Mouse (Mus musculus): ENCODE data around the gene Lamtor5. TPM values are rescaled to one million over a fixed set of nuclear protein-coding genes. Genes with fewer than 3 reads are reported as not detected.

The Lamtor5 gene
- total and polyA plus RNA-seq, 2 experiments, result 48.9 to 52.1 TPM

GRCm38 (mm10) chr3:107330503-107331424 lies 52.1 kb downstream of the Lamtor5 start:
- DNase-seq (ENCODE audit: extremely low read depth, low read depth, low spot score), result peak; percentile 68
- H3K27ac ChIP-seq (replicated peaks; ENCODE audit: insufficient read depth, low read depth, low read length), result peak overlapping the region; percentile 14; the same call in 1 of the 2 replicates
- peaks cover 10% of the 10 kb centered on the region; the same call in 1 of the 2 replicates for H3K79me2 ChIP-seq (ENCODE audit: control insufficient read depth, insufficient read depth, low read length)
- peaks cover 13% of the 10 kb centered on the region for H3K36me3 ChIP-seq (ENCODE audit: control insufficient read depth, insufficient read depth, low read length)
- WGBS, result 20% methylated on average over 28 of the region's 28 CpGs
- no peak for TF ChIP-seq CTCF (IDR thresholded peaks at IDR 0.05; ENCODE audit: low read depth, low read length)
- TF ChIP-seq POLR2A (IDR thresholded peaks at IDR 0.05; ENCODE audit: extremely low read depth, insufficient read depth, low read length), result no peak
- H3K4me3 ChIP-seq (ENCODE audit: insufficient read depth, low read depth, low read length), result 0 out of 2 replicates have a peak overlapping the region, but pooled peaks have one; percentile 2
- no peaks in the 10 kb centered on the region for H3K27me3 ChIP-seq (ENCODE audit: control insufficient read depth, insufficient read depth, low read length)
- H3K9ac ChIP-seq (ENCODE audit: low read depth, low read length), result no peak overlapping the region
- peaks cover 17% of the 10 kb centered on the region for H3K4me1 ChIP-seq (ENCODE audit: control insufficient read depth, insufficient read depth, low read length)

- peak overlapping the region; percentile 87 for H3K4me3 ChIP-seq (ENCODE audit: insufficient read depth, low read depth, low read length)
- H3K27me3 ChIP-seq (ENCODE audit: control insufficient read depth, insufficient read depth, low read length), result no peaks in the 10 kb centered on the region
- 11% methylated on average over 17 of the region's 17 CpGs for WGBS
- DNase-seq (ENCODE audit: extremely low read depth, low read depth, low spot score), result no peak
- H3K27ac ChIP-seq (replicated peaks; ENCODE audit: insufficient read depth, low read depth, low read length), result peak overlapping the region; percentile 78
- TF ChIP-seq POLR2A (IDR thresholded peaks at IDR 0.05; ENCODE audit: extremely low read depth, insufficient read depth, low read length), result no peak
- TF ChIP-seq CTCF (IDR thresholded peaks at IDR 0.05; ENCODE audit: low read depth, low read length), result no peak
- H3K36me3 ChIP-seq (ENCODE audit: control insufficient read depth, insufficient read depth, low read length), result peaks cover 9% of the 10 kb centered on the region; the same call in 1 of the 2 replicates
- H3K9ac ChIP-seq (ENCODE audit: low read depth, low read length), result peak overlapping the region; percentile 86
- peaks cover 17% of the 10 kb centered on the region for H3K4me1 ChIP-seq (ENCODE audit: control insufficient read depth, insufficient read depth, low read length)
- H3K79me2 ChIP-seq (ENCODE audit: control insufficient read depth, insufficient read depth, low read length), result peaks cover 10% of the 10 kb centered on the region; the same call in 1 of the 2 replicates
Measured at GRCm38 (mm10) chr3:107331746-107332126, 53.1 kb downstream of the Lamtor5 start.

GRCm38 (mm10) chr3:107332127-107332959 lies 53.7 kb downstream of the Lamtor5 start:
- Histone ChIP-seq H3K79me2 (ENCODE audit: control insufficient read depth, insufficient read depth, low read length) (peaks cover 10% of the 10 kb centered on the region; the same call in 1 of the 2 replicates), H3K36me3 (ENCODE audit: control insufficient read depth, insufficient read depth, low read length) (peaks cover 7% of the 10 kb centered on the region; the same call in 1 of the 2 replicates), H3K27me3 (ENCODE audit: control insufficient read depth, insufficient read depth, low read length) (no peaks in the 10 kb centered on the region), H3K4me1 (ENCODE audit: control insufficient read depth, insufficient read depth, low read length) (peaks cover 17% of the 10 kb centered on the region), H3K4me3 (ENCODE audit: insufficient read depth, low read depth, low read length) (peak overlapping the region; percentile 87), H3K9ac (ENCODE audit: low read depth, low read length) (peak overlapping the region; percentile 86), H3K27ac (replicated peaks; ENCODE audit: insufficient read depth, low read depth, low read length) (peak overlapping the region; percentile 78)
- TF ChIP-seq CTCF (IDR thresholded peaks at IDR 0.05; ENCODE audit: low read depth, low read length), result no peak
- no peak for TF ChIP-seq POLR2A (IDR thresholded peaks at IDR 0.05; ENCODE audit: extremely low read depth, insufficient read depth, low read length)
- WGBS, result under 1% methylated on average over 75 of the region's 75 CpGs
- peak; percentile 83 for DNase-seq (ENCODE audit: extremely low read depth, low read depth, low spot score)

GRCm38 (mm10) chr3:107332960-107333380 lies 54.3 kb downstream of the Lamtor5 start:
- peak; percentile 99 for DNase-seq (ENCODE audit: extremely low read depth, low read depth, low spot score)
- H3K27me3 ChIP-seq (ENCODE audit: control insufficient read depth, insufficient read depth, low read length), result no peaks in the 10 kb centered on the region
- peaks cover 17% of the 10 kb centered on the region for H3K4me1 ChIP-seq (ENCODE audit: control insufficient read depth, insufficient read depth, low read length)
- TF ChIP-seq POLR2A (IDR thresholded peaks at IDR 0.05; ENCODE audit: extremely low read depth, insufficient read depth, low read length), result peak; percentile 46
- TF ChIP-seq CTCF (IDR thresholded peaks at IDR 0.05; ENCODE audit: low read depth, low read length), result no peak
- H3K79me2 ChIP-seq (ENCODE audit: control insufficient read depth, insufficient read depth, low read length), result peaks cover 10% of the 10 kb centered on the region; the same call in 1 of the 2 replicates
- peak overlapping the region; percentile 87 for H3K4me3 ChIP-seq (ENCODE audit: insufficient read depth, low read depth, low read length)
- peak overlapping the region; percentile 85 for H3K27ac ChIP-seq (replicated peaks; ENCODE audit: insufficient read depth, low read depth, low read length)
- H3K9ac ChIP-seq (ENCODE audit: low read depth, low read length), result peak overlapping the region; percentile 86
- H3K36me3 ChIP-seq (ENCODE audit: control insufficient read depth, insufficient read depth, low read length), result peaks cover 4% of the 10 kb centered on the region; the same call in 1 of the 2 replicates
- under 1% methylated on average over 37 of the region's 37 CpGs for WGBS

Other genes with a start within 250 kb of the Lamtor5 start
- 0.09 and 0.13 TPM in 2 replicates for gene Kcna3, start 242.7 kb upstream of the Lamtor5 start, total RNA-seq (2014; rRNA removed)
- 0.21 and 0.33 TPM in 2 replicates for gene Kcna3, start 242.7 kb upstream of the Lamtor5 start, polyA plus RNA-seq (2012; rRNA removed)
- 1.2 and 1.3 TPM in 2 replicates for gene Kcna2, start 177.7 kb upstream of the Lamtor5 start, total RNA-seq (2014; rRNA removed)
- 0.29 and 0.54 TPM in 2 replicates for gene Kcna2, start 177.7 kb upstream of the Lamtor5 start, polyA plus RNA-seq (2012; rRNA removed)
- gene Kcna10, start 95.8 kb upstream of the Lamtor5 start, total RNA-seq (2014; rRNA removed), result not detected in 2 replicates
- not detected in 2 replicates for gene Kcna10, start 95.8 kb upstream of the Lamtor5 start, polyA plus RNA-seq (2012; rRNA removed)
- 0.09 and 0.13 TPM in 2 replicates for gene Cym, start 57.1 kb upstream of the Lamtor5 start, total RNA-seq (2014; rRNA removed)
- gene Cym, start 57.1 kb upstream of the Lamtor5 start, polyA plus RNA-seq (2012; rRNA removed), result 0.14 TPM in 1 of 2 replicates, not detected in the other
- not detected in 2 replicates for gene A630076J17Rik, start 48.2 kb upstream of the Lamtor5 start, total RNA-seq (2014; rRNA removed)
- gene A630076J17Rik, start 48.2 kb upstream of the Lamtor5 start, polyA plus RNA-seq (2012; rRNA removed), result not detected in 2 replicates
- 1.0 and 1.2 TPM in 2 replicates for gene Prok1, start 39.2 kb upstream of the Lamtor5 start, total RNA-seq (2014; rRNA removed)
- 4.9 and 5.6 TPM in 2 replicates for gene Prok1, start 39.2 kb upstream of the Lamtor5 start, polyA plus RNA-seq (2012; rRNA removed)
- not detected in 2 replicates for gene Slc16a4, start 12.4 kb downstream of the Lamtor5 start, total RNA-seq (2014; rRNA removed)
- gene Slc16a4, start 12.4 kb downstream of the Lamtor5 start, polyA plus RNA-seq (2012; rRNA removed), result not detected in 2 replicates
- 17.2 and 17.7 TPM in 2 replicates for gene Rbm15, start 54.8 kb downstream of the Lamtor5 start, total RNA-seq (2014; rRNA removed)
- gene Rbm15, start 54.8 kb downstream of the Lamtor5 start, polyA plus RNA-seq (2012; rRNA removed), result 4.2 and 4.4 TPM in 2 replicates
- 0.07 TPM in 1 of 2 replicates, not detected in the other for gene Kcnc4, start 180.7 kb downstream of the Lamtor5 start, total RNA-seq (2014; rRNA removed)
- gene Kcnc4, start 180.7 kb downstream of the Lamtor5 start, polyA plus RNA-seq (2012; rRNA removed), result 0.05 and 0.06 TPM in 2 replicates
- 0.07 TPM in 1 of 2 replicates, not detected in the other for gene Slc6a17, start 239.2 kb downstream of the Lamtor5 start, total RNA-seq (2014; rRNA removed)
- 0.02 TPM in 1 of 2 replicates, not detected in the other for gene Slc6a17, start 239.2 kb downstream of the Lamtor5 start, polyA plus RNA-seq (2012; rRNA removed)

All from liver, adult 2 months (tissue).